Mouse (Mus musculus) embryonic facial prominence, embryonic 12.5 days (tissue): ENCODE results near the gene Gm11733. TPM values are rescaled to one million over a fixed set of nuclear protein-coding genes. Genes with fewer than 3 reads are reported as not detected.

Source experiments
- ATAC-seq: fragments of 200-750 bp; cut with Nextera tagmentation; 2 replicates; pipeline ENCODE4 v1.8.0; 2017; ENCODE audit not compliant: insufficient number of reproducible peaks, insufficient read depth, low FRiP score, low TSS enrichment
- H3K27ac ChIP-seq: fragments of 300-500 bp; sonication (generic); 2 replicates; pipeline ENCODE4 v1.5.1; 2016; ENCODE audit warnings: mild to moderate bottlenecking
- H3K27me3 ChIP-seq: fragments of 300-500 bp; sonication (generic); 2 replicates; pipeline ENCODE4 v1.6.1; 2016; ENCODE audit warnings: mild to moderate bottlenecking, moderate library complexity
- H3K36me3 ChIP-seq: fragments of 300-500 bp; sonication (generic); 2 replicates; pipeline ENCODE4 v1.6.1; 2016; ENCODE audit warnings: mild to moderate bottlenecking
- H3K4me1 ChIP-seq: fragments of 300-500 bp; sonication (generic); 2 replicates; pipeline ENCODE4 v1.6.1; 2016
- H3K4me2 ChIP-seq: fragments of 300-500 bp; sonication (generic); replicated peaks from 2 replicates; pipeline ENCODE4 v1.6.1; 2016; ENCODE audit warnings: mild to moderate bottlenecking, moderate library complexity
- H3K4me3 ChIP-seq: fragments of 300-500 bp; sonication (generic); 2 replicates; pipeline ENCODE4 v1.5.1; 2016; ENCODE audit warnings: mild to moderate bottlenecking
- H3K9ac ChIP-seq: fragments of 300-500 bp; sonication (generic); 2 replicates; pipeline ENCODE4 v1.6.1; 2016; ENCODE audit warnings: mild to moderate bottlenecking, moderate library complexity
- H3K9me3 ChIP-seq: fragments of 300-500 bp; sonication (generic); 2 replicates; pipeline ENCODE4 v1.6.1; 2016; ENCODE audit warnings: mild to moderate bottlenecking, moderate library complexity
- WGBS: fragments of 180-500 bp; shearing (Covaris S2); methylation state at CpG from one replicate; pipeline ENCODE4 v1.1.7; 2016; 5-methylcytosine and 5-hydroxymethylcytosine counted together
- polyA plus RNA-seq: library from polyadenylated mRNA; unstranded; fragments of >200 nt; fragmentation: Nextera tagmentation; extraction: Ambion mirVana; gene quantifications from 2 replicates; pipeline ENCODE4 v1.2.1, GENCODE M21; 2016

The Gm11733 gene
- polyA plus RNA-seq, 1 experiment from 2014 or later, result not detected

- H3K36me3 ChIP-seq, result no peaks in the 10 kb centered on the region
- WGBS, result 6% methylated on average over 13 of the region's 13 CpGs
- H3K9ac ChIP-seq, result peak overlapping the region; percentile 27; the same call in 1 of the 2 replicates
- no peaks in the 10 kb centered on the region for H3K27me3 ChIP-seq
- peak overlapping the region; percentile 29 for H3K4me2 ChIP-seq
- H3K4me1 ChIP-seq, result peaks cover 64% of the 10 kb centered on the region
- peak; percentile 35; the same call in 1 of the 2 replicates for ATAC-seq
- H3K9me3 ChIP-seq, result no peaks in the 10 kb centered on the region; the same call in 1 of the 2 replicates
- 0 out of 2 replicates have a peak overlapping the region, but pooled peaks have one; percentile 9 for H3K4me3 ChIP-seq
- peak overlapping the region; percentile 97 for H3K27ac ChIP-seq
These were observed 5.0 kb upstream of the Gm11733 start for GRCm38 (mm10) chr11:117479007-117479719.

- ATAC-seq, result no peak
- Histone ChIP-seq H3K4me1 (peaks cover 69% of the 10 kb centered on the region), H3K36me3 (no peaks in the 10 kb centered on the region), H3K4me2 (peak overlapping the region; percentile 29), H3K9ac (peak overlapping the region; percentile 27; the same call in 1 of the 2 replicates), H3K27ac (peak overlapping the region; percentile 97), H3K9me3 (no peaks in the 10 kb centered on the region; the same call in 1 of the 2 replicates), H3K4me3 (no peak overlapping the region), H3K27me3 (no peaks in the 10 kb centered on the region)
- 39% methylated on average over 12 of the region's 12 CpGs for WGBS
These were observed 4.4 kb upstream of the Gm11733 start for GRCm38 (mm10) chr11:117479746-117480145.

GRCm38 (mm10) chr11:117482300-117482676 lies 1.9 kb upstream of the Gm11733 start:
- H3K27me3 ChIP-seq, result no peaks in the 10 kb centered on the region
- H3K36me3 ChIP-seq, result no peaks in the 10 kb centered on the region
- peak overlapping the region; percentile 62 for H3K4me2 ChIP-seq
- peaks cover 62% of the 10 kb centered on the region for H3K4me1 ChIP-seq
- peak overlapping the region; percentile 91 for H3K27ac ChIP-seq
- 9% methylated on average over 11 of the region's 11 CpGs for WGBS
- no peak for ATAC-seq
- no peaks in the 10 kb centered on the region; the same call in 1 of the 2 replicates for H3K9me3 ChIP-seq
- peak overlapping the region; percentile 22 for H3K4me3 ChIP-seq
- H3K9ac ChIP-seq, result no peak overlapping the region

GRCm38 (mm10) chr11:117482677-117483511 lies 1.3 kb upstream of the Gm11733 start:
- no peaks in the 10 kb centered on the region for H3K36me3 ChIP-seq
- H3K9ac ChIP-seq, result 0 out of 2 replicates have a peak overlapping the region, but pooled peaks have one; percentile 29
- H3K4me2 ChIP-seq, result peak overlapping the region; percentile 62
- WGBS, result 2% methylated on average over 24 of the region's 26 CpGs
- H3K27ac ChIP-seq, result peak overlapping the region; percentile 91
- H3K4me1 ChIP-seq, result peaks cover 60% of the 10 kb centered on the region
- no peaks in the 10 kb centered on the region for H3K27me3 ChIP-seq
- H3K9me3 ChIP-seq, result no peaks in the 10 kb centered on the region; the same call in 1 of the 2 replicates
- no peak for ATAC-seq
- H3K4me3 ChIP-seq, result peak overlapping the region; percentile 22

GRCm38 (mm10) chr11:117491408-117492208 lies 7.4 kb downstream of the Gm11733 start:
- H3K4me3 ChIP-seq, result no peak overlapping the region
- no peaks in the 10 kb centered on the region for H3K36me3 ChIP-seq
- H3K9ac ChIP-seq, result no peak overlapping the region
- H3K27ac ChIP-seq, result peak overlapping the region; percentile 90
- H3K4me2 ChIP-seq, result no peak overlapping the region; the same call in 1 of the 2 replicates
- no peaks in the 10 kb centered on the region for H3K9me3 ChIP-seq
- WGBS, result 54% methylated on average over 16 of the region's 17 CpGs
- peak; percentile 72 for ATAC-seq
- no peaks in the 10 kb centered on the region for H3K27me3 ChIP-seq
- peaks cover 31% of the 10 kb centered on the region for H3K4me1 ChIP-seq

GRCm38 (mm10) chr11:117492209-117492505 lies 8.0 kb downstream of the Gm11733 start:
- Histone ChIP-seq H3K36me3 (no peaks in the 10 kb centered on the region), H3K27ac (peak overlapping the region; percentile 90), H3K4me3 (no peak overlapping the region), H3K27me3 (no peaks in the 10 kb centered on the region), H3K9me3 (no peaks in the 10 kb centered on the region), H3K9ac (no peak overlapping the region), H3K4me1 (peaks cover 36% of the 10 kb centered on the region), H3K4me2 (no peak overlapping the region)
- ATAC-seq, result 0 out of 2 replicates have a peak, but pooled peaks have one; percentile 35
- WGBS, result 0% methylated on average over 1 of the region's 1 CpGs

- Histone ChIP-seq H3K4me3 (no peak overlapping the region), H3K4me2 (peak overlapping the region; percentile 21), H3K9ac (peak overlapping the region; percentile 27; the same call in 1 of the 2 replicates), H3K27me3 (no peaks in the 10 kb centered on the region), H3K36me3 (no peaks in the 10 kb centered on the region), H3K4me1 (peaks cover 49% of the 10 kb centered on the region), H3K9me3 (no peaks in the 10 kb centered on the region), H3K27ac (peak overlapping the region; percentile 76)
- WGBS, result 30% methylated on average over 4 of the region's 4 CpGs
- ATAC-seq, result 0 out of 2 replicates have a peak, but pooled peaks have one; percentile 12
These were observed 12.6 kb downstream of the Gm11733 start for GRCm38 (mm10) chr11:117496812-117497211.

GRCm38 (mm10) chr11:117497256-117498136 lies 13.3 kb downstream of the Gm11733 start:
- no peaks in the 10 kb centered on the region for H3K36me3 ChIP-seq
- H3K9ac ChIP-seq, result peak overlapping the region; percentile 27; the same call in 1 of the 2 replicates
- peak overlapping the region; percentile 21 for H3K4me2 ChIP-seq
- no peak overlapping the region for H3K4me3 ChIP-seq
- peak overlapping the region; percentile 76 for H3K27ac ChIP-seq
- H3K27me3 ChIP-seq, result no peaks in the 10 kb centered on the region
- peak; percentile 86 for ATAC-seq
- WGBS, result 13% methylated on average over 16 of the region's 16 CpGs
- H3K9me3 ChIP-seq, result no peaks in the 10 kb centered on the region
- H3K4me1 ChIP-seq, result peaks cover 42% of the 10 kb centered on the region

- Histone ChIP-seq H3K4me2 (peak overlapping the region; percentile 21; the same call in 1 of the 2 replicates), H3K27me3 (no peaks in the 10 kb centered on the region), H3K4me1 (peaks cover 37% of the 10 kb centered on the region), H3K9ac (no peak overlapping the region), H3K9me3 (no peaks in the 10 kb centered on the region), H3K27ac (peak overlapping the region; percentile 76), H3K36me3 (no peaks in the 10 kb centered on the region), H3K4me3 (no peak overlapping the region)
- ATAC-seq, result peak; percentile 47; the same call in 1 of the 2 replicates
- 52% methylated on average over 1 of the region's 1 CpGs for WGBS
These were observed 14.0 kb downstream of the Gm11733 start for GRCm38 (mm10) chr11:117498137-117498511.

- ATAC-seq, result no peak
- no peaks in the 10 kb centered on the region for H3K36me3 ChIP-seq
- no peak overlapping the region for H3K4me2 ChIP-seq
These were observed 24.8 kb downstream of the Gm11733 start for GRCm38 (mm10) chr11:117508972-117509371.

More at GRCm38 (mm10) chr11:117508972-117509371, 24.8 kb downstream of the Gm11733 start:
- H3K27me3 ChIP-seq, result no peaks in the 10 kb centered on the region
- no peak overlapping the region for H3K9ac ChIP-seq
- H3K9me3 ChIP-seq, result 0 out of 2 replicates have a peak, but pooled peaks cover 3% of the 10 kb centered on the region
- 95% methylated on average over 4 of the region's 4 CpGs for WGBS
- H3K4me1 ChIP-seq, result no peaks in the 10 kb centered on the region
- no peak overlapping the region for H3K27ac ChIP-seq
- no peak overlapping the region for H3K4me3 ChIP-seq
